Mouse (Mus musculus) embryo, embryonic 9.5 days (tissue): ENCODE results near the gene Rgl2.

Source experiments
- DNase-seq: peaks from one replicate; pipeline ENCODE4 v3.0.0-alpha.2; 2017; ENCODE audit errors: extremely low spot score

Rgl2 gene

GRCm38 (mm10) chr17:33908331-33909076 is 20.8 kb upstream of the Rgl2 start:
- peak; percentile 51 for DNase-seq

GRCm38 (mm10) chr17:33909077-33909868 is 20.1 kb upstream of the Rgl2 start, which contains the start of gene Daxx:
Gene Daxx (plus strand): TSS chr17:33909414.
- DNase-seq: peak; percentile 99

DNA sequence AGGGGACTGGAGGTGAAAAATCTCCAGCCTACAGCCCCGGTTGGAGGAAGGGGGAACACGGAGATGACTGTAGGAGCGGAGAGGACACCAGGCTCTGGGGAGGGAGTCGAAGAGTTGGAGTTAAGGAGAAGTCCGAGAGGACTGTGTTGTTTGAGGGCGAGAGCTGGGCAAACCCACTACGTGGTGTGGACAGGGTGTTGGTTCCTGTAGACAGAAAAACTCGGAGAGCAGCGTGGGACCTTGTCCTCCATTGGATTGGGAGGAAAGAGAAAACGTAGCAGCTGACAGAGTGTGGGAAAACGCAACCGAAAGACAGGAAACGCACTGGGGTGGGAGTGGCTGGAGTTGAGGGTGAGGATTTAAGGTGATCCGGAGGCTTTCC is 19.5 kb upstream of the Rgl2 start:
- DNase-seq: no peak

DNA sequence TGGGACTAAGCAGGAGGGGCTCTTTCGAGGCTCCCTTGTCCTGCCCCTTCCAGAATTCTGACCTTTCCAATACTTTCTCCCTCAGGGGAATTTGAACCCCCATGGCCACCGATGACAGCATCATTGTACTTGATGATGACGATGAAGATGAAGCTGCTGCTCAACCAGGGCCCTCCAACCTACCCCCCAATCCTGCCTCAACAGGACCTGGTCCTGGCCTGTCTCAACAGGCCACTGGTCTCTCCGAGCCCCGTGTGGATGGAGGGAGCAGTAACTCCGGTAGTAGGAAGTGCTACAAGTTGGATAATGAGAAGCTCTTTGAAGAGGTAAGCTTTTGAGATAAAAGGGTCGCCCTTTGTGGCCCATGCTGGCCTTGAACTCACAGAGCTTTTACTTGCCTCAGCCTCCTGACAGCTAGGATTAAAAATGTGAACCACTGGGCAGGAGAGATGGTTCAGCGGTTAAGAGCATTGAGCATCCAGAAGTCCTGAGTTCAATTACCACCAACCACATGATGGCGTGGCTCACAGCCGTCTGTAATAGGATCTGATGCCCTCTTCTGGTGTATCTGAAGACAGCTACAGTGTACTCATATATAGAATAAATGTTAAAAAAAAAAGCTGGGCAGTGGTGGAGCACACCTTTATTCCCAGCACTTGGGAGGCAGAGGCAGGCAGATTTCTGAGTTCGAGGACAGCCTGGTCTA is 18.8 kb upstream of the Rgl2 start:
- DNase-seq: no peak

GRCm38 (mm10) chr17:33911052-33911812 is 18.1 kb upstream of the Rgl2 start:
- DNase-seq: no peak

DNA sequence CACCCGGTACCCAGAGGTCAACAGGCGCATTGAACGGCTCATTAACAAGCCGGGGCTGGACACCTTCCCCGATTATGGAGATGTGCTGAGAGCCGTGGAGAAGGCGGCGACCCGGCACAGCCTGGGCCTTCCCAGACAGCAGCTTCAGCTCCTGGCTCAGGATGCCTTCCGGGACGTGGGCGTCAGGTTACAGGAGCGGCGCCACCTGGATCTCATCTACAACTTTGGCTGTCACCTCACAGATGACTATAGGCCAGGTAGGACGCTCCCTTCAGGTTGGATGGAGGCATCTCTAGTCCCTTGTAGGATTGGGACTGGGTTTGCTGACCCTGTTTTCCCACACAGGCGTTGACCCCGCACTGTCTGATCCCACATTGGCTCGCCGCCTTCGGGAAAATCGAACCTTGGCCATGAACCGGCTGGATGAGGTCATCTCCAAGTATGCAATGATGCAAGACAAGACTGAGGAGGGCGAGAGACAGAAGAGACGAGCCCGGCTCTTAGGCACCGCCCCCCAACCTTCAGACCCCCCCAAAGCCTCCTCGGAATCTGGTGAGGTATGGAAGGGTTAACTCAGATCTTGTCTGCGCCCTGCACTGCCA is 17.4 kb upstream of the Rgl2 start:
- no peak for DNase-seq

DNA sequence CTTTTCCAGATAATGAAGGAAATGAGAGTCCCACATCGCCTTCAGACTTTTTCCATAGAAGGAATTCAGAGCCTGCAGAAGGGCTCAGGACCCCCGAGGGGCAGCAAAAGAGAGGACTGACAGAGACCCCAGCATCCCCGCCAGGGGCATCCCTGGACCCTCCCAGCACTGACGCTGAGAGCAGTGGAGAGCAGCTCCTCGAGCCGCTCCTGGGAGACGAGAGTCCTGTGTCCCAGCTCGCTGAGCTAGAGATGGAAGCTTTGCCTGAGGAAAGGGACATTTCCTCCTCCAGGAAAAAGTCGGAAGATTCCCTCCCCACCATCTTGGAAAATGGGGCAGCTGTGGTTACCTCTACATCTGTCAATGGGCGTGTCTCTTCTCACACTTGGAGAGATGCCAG is 16.1 kb upstream of the Rgl2 start:
- no peak for DNase-seq

- no peak for DNase-seq
Measured at GRCm38 (mm10) chr17:33913905-33914304, 15.4 kb upstream of the Rgl2 start.

DNA sequence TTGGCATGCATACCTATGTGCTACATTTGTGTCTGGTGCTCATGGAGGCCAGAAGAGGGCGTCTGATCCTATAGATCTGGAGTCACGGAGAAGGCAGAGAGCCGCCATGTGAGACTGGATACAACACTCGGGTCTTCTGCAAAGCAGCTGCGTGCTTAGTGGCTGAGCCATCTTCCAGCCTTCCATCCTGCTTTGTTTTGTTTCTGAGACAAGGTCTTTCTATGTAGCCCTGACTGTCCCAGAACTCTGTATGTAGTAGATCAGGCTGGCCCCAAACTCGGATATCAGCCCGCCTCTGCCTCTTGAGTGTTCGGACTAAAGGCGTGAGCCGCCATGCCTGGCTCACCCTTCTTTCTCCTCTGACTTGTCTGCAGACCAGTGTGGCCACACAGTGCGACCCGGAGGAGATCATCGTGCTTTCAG is 14.4 kb upstream of the Rgl2 start:
- no peak for DNase-seq

- peak; percentile 95 for DNase-seq
Measured at GRCm38 (mm10) chr17:33915671-33916250, 13.6 kb upstream of the Rgl2 start, which contains the start of the genes Tapbp and Zbtb22. Gene Tapbp (plus strand): TSS chr17:33915899. Gene Zbtb22 (plus strand): TSS chr17:33915904.

DNA sequence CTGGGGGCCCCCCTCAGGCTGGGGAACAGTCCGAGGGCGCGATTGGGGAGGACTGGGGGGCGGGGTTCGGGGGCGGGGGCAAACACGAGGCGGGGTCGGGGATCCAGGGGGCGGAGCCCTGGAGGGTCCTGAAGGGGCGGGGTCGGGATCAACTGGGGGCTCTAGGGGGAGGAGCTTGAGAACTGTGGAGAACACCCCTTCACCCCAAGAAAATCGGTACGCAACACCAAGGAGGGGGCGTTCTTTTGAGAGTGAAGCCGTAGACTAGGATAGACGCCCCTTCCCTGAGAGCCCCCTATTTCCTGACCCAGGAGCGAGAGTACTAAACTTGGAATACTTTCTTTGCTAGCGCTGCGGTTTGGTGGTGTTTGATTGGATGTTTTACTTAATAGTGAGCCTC is 13.0 kb upstream of the Rgl2 start:
- no peak for DNase-seq

DNA sequence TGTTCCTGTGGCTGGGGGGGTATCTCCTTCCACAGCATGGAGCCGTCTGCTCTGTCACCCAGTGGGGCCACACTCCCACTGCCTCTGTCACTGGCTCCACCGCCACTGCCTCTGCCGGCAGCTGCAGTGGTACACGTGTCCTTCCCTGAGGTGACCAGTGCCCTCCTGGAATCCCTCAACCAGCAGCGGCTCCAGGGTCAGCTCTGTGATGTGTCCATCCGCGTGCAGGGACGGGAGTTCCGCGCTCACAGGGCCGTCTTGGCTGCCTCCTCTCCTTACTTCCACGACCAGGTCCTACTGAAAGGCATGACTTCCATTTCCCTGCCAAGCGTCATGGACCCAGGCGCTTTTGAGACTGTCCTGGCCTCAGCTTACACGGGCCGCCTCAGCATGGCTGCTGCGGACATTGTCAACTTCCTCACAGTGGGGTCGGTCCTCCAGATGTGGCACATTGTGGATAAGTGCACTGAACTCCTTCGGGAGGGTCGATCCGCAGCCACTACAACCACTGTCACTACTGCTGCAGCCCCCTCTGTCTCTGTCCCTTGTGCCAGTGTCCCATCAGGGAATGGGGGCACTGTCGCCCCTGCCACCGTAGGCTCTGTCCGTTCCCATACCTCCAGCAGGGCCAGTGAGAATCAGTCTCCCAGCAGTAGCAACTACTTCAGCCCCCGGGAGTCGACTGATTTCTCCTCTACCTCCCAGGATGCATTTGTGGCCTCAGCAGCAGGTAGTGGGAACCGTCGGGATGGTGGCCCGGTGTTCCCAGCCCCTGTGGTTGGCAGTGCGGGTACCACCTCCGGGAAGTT is 12.3 kb upstream of the Rgl2 start:
- DNase-seq: no peak

DNA sequence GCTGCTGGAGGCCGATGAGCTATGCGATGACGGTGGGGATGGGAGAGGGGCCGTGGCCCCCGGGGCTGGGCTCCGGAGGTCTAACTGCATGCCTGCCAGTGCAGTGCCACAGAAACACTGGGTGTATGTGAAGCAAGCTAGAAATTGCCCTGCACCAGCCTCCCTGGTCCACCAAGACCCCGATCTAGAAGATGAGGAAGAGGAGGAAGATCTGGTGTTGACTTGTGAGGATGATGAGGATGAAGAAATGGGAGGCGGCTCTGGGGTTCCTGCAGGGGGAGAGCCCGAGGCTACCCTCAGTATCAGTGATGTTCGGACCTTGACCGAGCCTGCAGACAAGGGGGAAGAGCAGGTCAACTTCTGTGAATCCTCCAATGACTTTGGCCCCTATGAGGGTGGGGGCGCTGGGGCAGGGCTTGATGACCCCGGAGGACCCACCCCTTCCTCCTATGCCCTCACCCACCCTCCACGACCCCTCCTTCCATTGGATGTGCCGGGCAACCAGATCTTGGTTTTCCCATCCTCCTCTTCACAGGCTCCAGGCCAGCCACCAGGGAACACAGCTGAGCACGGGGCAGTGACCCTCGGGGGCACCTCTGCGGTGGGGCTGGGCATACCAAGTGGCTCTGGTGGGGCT is 11.6 kb upstream of the Rgl2 start:
- DNase-seq: no peak

- no peak for DNase-seq
Measured at GRCm38 (mm10) chr17:33918293-33919203, 10.8 kb upstream of the Rgl2 start.

DNA sequence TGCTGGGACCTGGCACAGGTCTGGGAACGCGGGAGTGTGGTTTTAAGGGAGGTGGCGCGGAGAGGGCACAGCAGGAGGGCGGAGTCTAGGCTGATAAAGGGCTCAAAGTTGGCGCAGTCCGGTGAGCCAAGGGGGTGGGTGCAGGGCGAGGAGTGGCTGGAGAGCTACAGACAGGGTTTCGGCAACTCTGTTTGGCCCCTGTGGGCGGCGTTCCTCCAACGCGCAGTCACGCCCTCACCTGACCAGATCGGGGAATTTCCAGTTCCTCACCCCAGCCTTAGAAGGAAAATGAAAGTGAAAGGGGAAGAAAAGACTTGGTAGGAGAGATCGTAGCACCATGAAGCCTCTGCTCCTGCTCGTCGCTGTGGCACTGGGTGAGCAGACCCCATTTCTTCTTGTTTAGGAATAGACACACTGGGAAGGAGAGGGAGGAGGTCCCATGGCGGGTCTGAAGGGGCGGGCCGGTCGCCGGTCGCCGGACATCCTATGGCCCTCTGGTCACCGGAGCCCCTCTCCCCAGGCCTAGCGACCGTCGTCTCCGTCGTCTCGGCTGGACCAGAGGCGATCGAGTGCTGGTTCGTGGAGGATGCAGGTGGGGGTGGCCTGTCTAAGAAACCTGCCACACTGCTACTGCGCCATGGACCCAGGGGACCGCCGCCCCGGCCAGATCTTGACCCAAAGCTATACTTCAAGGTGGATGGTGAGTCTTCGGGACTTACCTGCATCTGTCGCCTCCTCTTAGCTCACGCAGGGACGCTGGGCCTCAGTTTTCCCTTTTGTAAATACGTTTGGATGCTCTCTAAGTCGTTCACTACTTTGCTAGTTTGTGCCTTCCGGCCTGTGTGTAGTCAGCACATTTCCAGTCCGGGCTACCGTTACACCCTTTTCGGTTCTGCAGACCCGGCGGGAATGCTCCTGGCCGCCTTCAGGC is 9.7 kb upstream of the Rgl2 start:
- peak; percentile 60 for DNase-seq

DNA sequence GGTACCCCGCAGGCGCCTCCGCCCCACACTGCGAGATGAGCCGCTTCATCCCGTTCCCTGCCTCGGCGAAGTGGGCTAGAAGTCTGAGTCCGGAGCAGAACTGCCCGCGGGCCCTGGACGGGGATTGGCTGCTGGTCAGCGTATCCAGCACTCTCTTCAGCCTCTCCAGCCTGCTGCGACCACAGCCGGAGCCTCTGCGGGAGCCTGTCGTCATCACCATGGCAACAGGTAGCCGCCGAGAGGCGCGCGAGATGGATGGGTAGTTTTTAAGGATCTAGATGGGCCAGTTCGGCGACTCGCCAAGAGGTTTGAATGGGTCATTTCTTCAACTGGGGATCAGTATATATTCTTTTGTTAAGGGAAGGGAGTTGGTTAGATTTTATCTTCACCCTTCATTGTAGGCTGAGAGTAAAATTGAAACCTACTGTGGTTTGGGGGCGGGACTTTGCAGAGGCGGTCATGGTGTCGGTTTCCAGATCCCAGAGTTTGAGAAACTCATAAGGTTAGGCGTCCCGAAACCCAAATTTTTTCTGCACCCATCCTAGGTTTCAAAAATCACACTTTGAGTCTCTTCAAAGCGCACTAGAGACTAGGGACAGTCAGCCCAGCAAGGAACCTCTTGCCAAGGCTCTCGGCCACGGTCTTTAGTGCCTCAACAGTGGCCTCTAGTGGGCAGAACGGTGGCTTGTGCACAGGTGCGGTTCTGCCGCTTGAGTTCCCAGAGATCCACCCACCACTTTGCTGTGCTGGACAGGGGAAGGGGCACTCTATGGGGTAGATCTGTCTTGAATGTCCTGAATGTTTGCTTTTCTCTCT is 8.9 kb upstream of the Rgl2 start:
- peak; percentile 86 for DNase-seq
